Mouse (Mus musculus) frontal cortex, adult 2 months (tissue): ENCODE data around the gene Gm12789. TPM values are rescaled to one million over a fixed set of nuclear protein-coding genes. Genes with fewer than 3 reads are reported as not detected.
"Not testable (repeated sequence)": the region's sequence is repeated elsewhere in the genome, so short reads cannot be mapped to it uniquely, and the experiment has no call there.

ENCODE experiments used
- DNase-seq, 2 experiments: peaks; one replicate each; pipeline ENCODE4 v3.0.0; 2022; ENCODE audit warnings: low spot score in 1 of 2; ENCODE audit errors: extremely low spot score in 1 of 2
- polyA plus RNA-seq: library from polyadenylated mRNA; depleted of rRNA; stranded (reverse); fragments of >200 nt; gene quantifications from 2 replicates; pipeline ENCODE4 v1.2.3, GENCODE M21; 2012; rRNA removed

Gm12789 gene
- polyA plus RNA-seq = not detected in 2 replicates

GRCm38 (mm10) chr4:101986326-101986725 lies at the start of gene Gm12789:
TSS of gene Gm12789 (plus strand) at chr4:101986626.
- not testable (repeated sequence) for DNase-seq

GRCm38 (mm10) chr4:101940107-101940506 lies 46.3 kb upstream of the Gm12789 start, which contains the start of gene Gm12794:
TSS of gene Gm12794 (plus strand) at chr4:101940407.
- DNase-seq = not testable (repeated sequence)

- DNase-seq = not testable (repeated sequence)
Observed at GRCm38 (mm10) chr4:101980949-101981348, 5.5 kb upstream of the Gm12789 start, which contains the start of gene Gm12790. TSS of gene Gm12790 (minus strand) at chr4:101981049.

- DNase-seq = no peak
Observed at GRCm38 (mm10) chr4:101985678-101986077, 748 bp upstream of the Gm12789 start.

DNA sequence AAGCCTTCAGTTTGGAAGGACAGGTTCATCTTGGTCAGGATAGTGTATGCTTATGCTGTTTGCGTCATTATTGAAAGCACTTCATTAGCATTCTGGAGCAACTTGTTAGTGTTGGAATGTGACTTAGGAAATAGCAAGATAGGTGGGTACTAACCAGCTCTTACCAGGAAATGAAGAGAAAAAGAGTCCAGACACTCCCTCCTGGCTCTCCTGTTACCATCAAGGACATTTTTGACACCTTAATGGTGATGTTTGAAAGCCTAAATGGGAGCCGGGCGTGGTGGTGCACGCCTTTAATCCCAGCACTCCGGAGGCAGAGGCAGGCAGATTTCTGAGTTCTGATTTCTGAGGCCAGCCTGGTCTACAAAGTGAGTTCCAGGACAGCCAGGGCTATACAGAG lies 11.0 kb downstream of the Gm12789 start:
- no peak for DNase-seq

- DNase-seq = peak; percentile 1 to 88
Observed at GRCm38 (mm10) chr4:101998267-101998922, 12.0 kb downstream of the Gm12789 start.

DNA sequence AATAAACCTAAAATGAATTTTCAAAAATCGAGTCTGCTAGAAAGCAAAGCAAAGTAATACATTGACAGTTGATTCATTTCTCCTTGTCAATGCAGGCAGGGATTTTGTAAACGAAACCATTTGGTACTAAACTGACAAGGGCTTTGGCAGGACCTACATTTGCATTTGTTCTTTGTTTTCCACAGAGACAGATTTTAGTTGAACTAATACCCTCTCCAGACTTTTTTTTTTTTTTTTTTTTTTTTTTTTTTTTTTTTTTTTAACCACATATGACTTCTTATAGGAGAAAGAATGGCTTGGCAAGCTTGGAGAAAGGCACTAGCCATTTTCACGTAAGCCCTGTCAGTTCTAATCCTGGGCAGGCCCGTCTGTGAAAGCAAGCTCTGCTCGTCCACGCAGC lies 40.2 kb downstream of the Gm12789 start:
- DNase-seq = no peak

Other genes starting within 250 kb of the Gm12789 start
- not detected in 2 replicates for gene B020004J07Rik, start 142.6 kb upstream of the Gm12789 start, polyA plus RNA-seq
- not detected in 2 replicates for gene C130073F10Rik, start 92.8 kb upstream of the Gm12789 start, polyA plus RNA-seq
- not detected in 2 replicates for gene Gm12800, start 77.5 kb upstream of the Gm12789 start, polyA plus RNA-seq
- not detected in 2 replicates for gene Gm12794, start 46.2 kb upstream of the Gm12789 start, polyA plus RNA-seq
- not detected in 2 replicates for gene Gm12790, start 5.6 kb upstream of the Gm12789 start, polyA plus RNA-seq
- gene Pde4b, start 100.9 kb downstream of the Gm12789 start, polyA plus RNA-seq = 66.7 and 82.2 TPM in 2 replicates